Mouse (Mus musculus) liver, embryonic 14.5 days (tissue): ENCODE data around the gene Olfr740. TPM values are rescaled to one million over a fixed set of nuclear protein-coding genes. Genes with fewer than 3 reads are reported as not detected.

Source experiments
- ATAC-seq: fragments of 200-750 bp; cut with Nextera tagmentation; 2 replicates; pipeline ENCODE4 v1.8.0; 2017; ENCODE audit warnings: moderate number of reproducible peaks, mild to moderate bottlenecking, moderate library complexity; ENCODE audit not compliant: insufficient read depth
- DNase-seq, 3 experiments: peaks; one replicate each; pipeline ENCODE4 v3.0.0-alpha.2; 2012 to 2013; ENCODE audit warnings: low read depth in 3 of 3, low spot score in 3 of 3
- H3K27ac ChIP-seq: fragments of 300-500 bp; sonication (generic); 2 replicates; pipeline ENCODE4 v1.5.1; 2014; ENCODE audit warnings: moderate library complexity, mild to moderate bottlenecking, control low read depth, inconsistent platforms
- H3K27me3 ChIP-seq: fragments of 300-500 bp; sonication (generic); 2 replicates; pipeline ENCODE4 v1.6.1; 2014; ENCODE audit warnings: mild to moderate bottlenecking, low read length, moderate library complexity; ENCODE audit not compliant: control insufficient read depth, insufficient read depth
- H3K36me3 ChIP-seq: fragments of 300-500 bp; sonication (generic); replicated peaks from 2 replicates; pipeline ENCODE4 v1.6.1; 2014; ENCODE audit warnings: low read depth; ENCODE audit not compliant: control insufficient read depth, insufficient read depth
- H3K4me1 ChIP-seq, 2 experiments: fragments of 200-500 bp in 1 of 2; fragments of 300-500 bp in 1 of 2; sonication (generic) in 1 of 2; replicated peaks; 2 replicates each; pipeline ENCODE4 v1.6.1; 2012 to 2014; ENCODE audit warnings: antibody characterized with exemption in 1 of 2, inconsistent platforms in 1 of 2, low read length in 1 of 2; ENCODE audit not compliant: control insufficient read depth in 2 of 2, insufficient read depth in 2 of 2
- H3K4me2 ChIP-seq: fragments of 300-500 bp; sonication (generic); 2 replicates; pipeline ENCODE4 v1.6.1; 2014; ENCODE audit warnings: low read depth, mild to moderate bottlenecking, control low read depth, moderate library complexity
- H3K4me3 ChIP-seq, 2 experiments: fragments of 200-500 bp in 1 of 2; fragments of 300-500 bp in 1 of 2; sonication (generic) in 1 of 2; 2 replicates each; pipeline ENCODE4 v1.5.1; 2012 to 2014; ENCODE audit warnings: low read depth in 2 of 2, low read length in 2 of 2, mild to moderate bottlenecking in 2 of 2, control low read depth in 1 of 2, inconsistent platforms in 1 of 2, moderate library complexity in 1 of 2; ENCODE audit not compliant: insufficient read depth in 1 of 2
- H3K9ac ChIP-seq: fragments of 300-500 bp; sonication (generic); replicated peaks from 2 replicates; pipeline ENCODE4 v1.6.1; 2014; ENCODE audit warnings: mild to moderate bottlenecking, control low read depth, moderate library complexity
- H3K9me3 ChIP-seq: fragments of 300-500 bp; sonication (generic); 2 replicates; pipeline ENCODE4 v1.6.1; 2016; ENCODE audit warnings: low read length, mixed read lengths; ENCODE audit not compliant: control insufficient read depth
- CTCF ChIP-seq: IDR thresholded peaks from 2 replicates; pipeline ENCODE4 v1.5.1; 2016; ENCODE audit warnings: antibody characterized with exemption, low read depth, control low read depth
- EP300 ChIP-seq: IDR thresholded peaks from 2 replicates; pipeline ENCODE4 v1.6.1; 2016; ENCODE audit warnings: antibody characterized with exemption, low read depth
- WGBS: fragments of 180-500 bp; shearing (Covaris S2); extraction: QIAGEN DNeasy Blood & Tissue Kit; methylation state at CpG from one replicate; pipeline ENCODE4 v1.1.7; 2014; ENCODE audit not compliant: insufficient replicate concordance; 5-methylcytosine and 5-hydroxymethylcytosine counted together
- polyA plus RNA-seq, 2 experiments: library from polyadenylated mRNA; depleted of rRNA in 1 of 2; stranded (reverse) in 1 of 2; unstranded in 1 of 2; fragments of >200 nt; fragmentation: Nextera tagmentation in 1 of 2; extraction: Ambion mirVana in 1 of 2; gene quantifications; 2 replicates each; pipeline versions ENCODE4 v1.2.1 to v1.2.3; 2012 to 2014

Gene Olfr740
- polyA plus RNA-seq (2012; rRNA removed) (not detected in 2 replicates), polyA plus RNA-seq (2014; fragmentation: Nextera tagmentation; extraction: Ambion mirVana) (not detected in 2 replicates)

DNA sequence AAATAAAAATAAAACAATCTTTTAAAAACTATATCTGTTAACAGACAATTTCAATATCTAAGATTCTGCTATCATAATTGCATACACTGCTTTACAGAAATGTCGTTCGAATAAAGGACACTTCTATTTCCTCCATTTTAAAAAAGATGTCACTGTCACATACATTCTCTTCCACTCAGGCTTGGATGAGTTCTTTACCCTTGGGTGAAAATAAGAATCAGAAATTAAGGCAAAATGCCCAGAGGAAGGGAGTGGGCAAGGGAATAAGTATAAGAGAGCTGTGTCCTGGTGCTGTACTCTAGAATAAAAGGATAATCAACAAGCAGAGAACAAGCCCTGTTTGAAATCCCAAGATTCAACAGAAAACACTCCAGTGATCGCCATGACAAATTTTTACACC lies at the start of gene Olfr740:
TSS of gene Olfr740 (plus strand) at position 301 of the 400 bp plus-strand sequence.
- no peaks in the 10 kb centered on the region for H3K9me3 ChIP-seq
- WGBS, result 47% methylated on average over 3 of the region's 3 CpGs

DNA sequence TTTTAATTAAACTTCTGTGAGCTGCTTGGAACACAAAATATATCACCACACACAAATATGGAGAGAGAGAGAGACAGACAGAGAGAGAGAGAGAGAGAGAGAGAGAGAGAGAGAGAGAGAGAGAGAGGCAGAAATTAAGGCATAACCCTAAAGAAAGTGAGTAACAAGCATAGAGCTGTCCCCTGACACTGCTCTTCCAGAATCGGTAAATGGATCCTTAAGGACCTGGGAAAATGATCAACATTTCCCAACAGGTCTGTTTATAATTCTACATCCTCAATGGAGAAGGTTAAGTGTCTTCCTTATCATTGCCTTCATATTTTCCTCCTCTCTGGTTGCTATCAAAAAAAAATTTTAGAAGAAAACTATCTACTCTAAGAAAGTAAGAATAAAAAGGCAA lies 38.1 kb upstream of the Olfr740 start, which contains the start of gene Olfr738:
TSS of gene Olfr738 (plus strand) at position 301 of the 400 bp plus-strand sequence.
- no peak within 1 kb of the TSS for H3K4me2 ChIP-seq

More for the DNA sequence above, at the start of gene Olfr740:
- Histone ChIP-seq H3K4me3 (no peak within 1 kb of the TSS), H3K27ac (no peak within 1 kb of the TSS), H3K9ac (no peak within 1 kb of the TSS), H3K27me3 (no peaks in the 10 kb centered on the region), H3K36me3 (no peaks in the 10 kb centered on the region), H3K4me1 (no peaks in the 10 kb centered on the region), H3K4me2 (no peak within 1 kb of the TSS)
- DNase-seq, result no peak
- TF ChIP-seq EP300, result no peak
- TF ChIP-seq CTCF, result no peak
- ATAC-seq, result no peak

DNA sequence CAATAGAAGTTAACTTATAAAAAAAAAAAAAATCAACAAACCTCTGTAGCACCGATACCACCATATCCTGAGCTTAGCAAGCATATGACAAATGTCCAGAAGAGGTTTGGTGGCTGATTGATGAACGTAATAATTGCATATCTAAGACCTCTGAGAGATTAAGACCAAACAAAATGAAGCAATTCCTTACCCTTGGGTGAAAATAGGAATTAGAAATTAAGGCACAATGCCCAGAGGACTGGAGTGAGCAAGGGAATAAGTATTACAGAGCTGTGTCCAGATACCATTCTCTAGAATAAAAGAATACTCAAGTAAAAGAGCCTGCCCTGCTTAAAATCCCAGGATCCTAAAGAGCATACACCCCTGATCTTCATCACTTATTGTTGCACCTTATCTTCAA lies 27.0 kb upstream of the Olfr740 start, which contains the start of gene Olfr739:
TSS of gene Olfr739 (plus strand) at position 301 of the 400 bp plus-strand sequence.
- H3K4me1 ChIP-seq, result no peaks in the 10 kb centered on the region
- no peaks in the 10 kb centered on the region for H3K27me3 ChIP-seq
- no peaks in the 10 kb centered on the region for H3K36me3 ChIP-seq
- H3K9ac ChIP-seq, result no peak within 1 kb of the TSS
- TF ChIP-seq EP300, result no peak
- TF ChIP-seq CTCF, result no peak
- H3K27ac ChIP-seq, result no peak within 1 kb of the TSS
- DNase-seq, result no peak
- no peak within 1 kb of the TSS for H3K4me2 ChIP-seq
- no peaks in the 10 kb centered on the region for H3K9me3 ChIP-seq
- no peak for ATAC-seq
- no peak within 1 kb of the TSS for H3K4me3 ChIP-seq
- WGBS, result 42% methylated on average over 2 of the region's 2 CpGs

More for the DNA sequence above, 38.1 kb upstream of the Olfr740 start, which contains the start of gene Olfr738:
- Histone ChIP-seq H3K9ac (no peak within 1 kb of the TSS), H3K36me3 (no peaks in the 10 kb centered on the region), H3K4me1 (no peaks in the 10 kb centered on the region), H3K4me3 (no peak within 1 kb of the TSS), H3K9me3 (no peaks in the 10 kb centered on the region), H3K27ac (no peak within 1 kb of the TSS), H3K27me3 (no peaks in the 10 kb centered on the region)
- no peak for DNase-seq
- TF ChIP-seq EP300 (no peak), CTCF (no peak)
- 78% methylated on average over 1 of the region's 1 CpGs for WGBS
- no peak for ATAC-seq

DNA sequence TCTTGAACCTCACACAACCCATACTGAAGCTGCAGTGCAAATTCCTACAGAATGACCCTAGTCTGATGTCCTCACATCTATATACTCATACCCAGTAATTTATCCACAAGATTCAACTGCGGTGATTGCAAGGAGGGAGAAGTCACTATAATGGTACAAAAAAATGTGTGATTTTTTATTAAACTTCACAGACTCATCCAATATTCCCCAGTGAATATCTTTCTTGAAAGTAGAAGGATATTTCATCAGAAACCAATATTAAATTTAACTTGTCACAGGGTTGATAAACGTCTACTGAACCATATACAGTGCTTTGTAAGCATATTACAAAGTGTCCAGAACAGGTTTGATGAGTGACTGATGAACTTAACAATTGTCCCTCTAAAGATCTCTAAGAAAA lies 27.1 kb downstream of the Olfr740 start, which contains the start of gene Olfr741:
TSS of gene Olfr741 (plus strand) at position 301 of the 400 bp plus-strand sequence.
- Histone ChIP-seq H3K27ac (no peak within 1 kb of the TSS), H3K27me3 (no peaks in the 10 kb centered on the region), H3K4me2 (no peak within 1 kb of the TSS), H3K4me1 (no peaks in the 10 kb centered on the region), H3K36me3 (no peaks in the 10 kb centered on the region), H3K4me3 (no peak within 1 kb of the TSS), H3K9me3 (no peaks in the 10 kb centered on the region), H3K9ac (no peak within 1 kb of the TSS)
- DNase-seq, result no peak
- TF ChIP-seq CTCF (no peak), EP300 (no peak)
- WGBS, result 55% methylated on average over 2 of the region's 2 CpGs
- ATAC-seq, result no peak

GRCm38 (mm10) chr14:50478406-50478805 lies 33.1 kb downstream of the Olfr740 start:
- H3K9ac ChIP-seq, result no peak overlapping the region
- H3K27me3 ChIP-seq, result no peaks in the 10 kb centered on the region
- no peaks in the 10 kb centered on the region for H3K9me3 ChIP-seq
- no peak overlapping the region for H3K4me3 ChIP-seq
- ATAC-seq, result no peak
- no peaks in the 10 kb centered on the region for H3K36me3 ChIP-seq
- DNase-seq, result no peak
- WGBS, result 37% methylated on average over 2 of the region's 2 CpGs
- no peak overlapping the region for H3K27ac ChIP-seq
- TF ChIP-seq EP300 (no peak), CTCF (no peak)
- H3K4me2 ChIP-seq, result no peak overlapping the region
- no peaks in the 10 kb centered on the region for H3K4me1 ChIP-seq
